Mouse (Mus musculus) adrenal gland, adult (tissue): ENCODE results near the gene Wipf2.

ENCODE experiments used
- DNase-seq, 2 experiments: peaks; one replicate each; pipeline ENCODE4 v3.0.0; 2022 to 2023; ENCODE audit warnings: low spot score in 1 of 2; ENCODE audit not compliant: inconsistent age in 2 of 2

Gene Wipf2

DNA sequence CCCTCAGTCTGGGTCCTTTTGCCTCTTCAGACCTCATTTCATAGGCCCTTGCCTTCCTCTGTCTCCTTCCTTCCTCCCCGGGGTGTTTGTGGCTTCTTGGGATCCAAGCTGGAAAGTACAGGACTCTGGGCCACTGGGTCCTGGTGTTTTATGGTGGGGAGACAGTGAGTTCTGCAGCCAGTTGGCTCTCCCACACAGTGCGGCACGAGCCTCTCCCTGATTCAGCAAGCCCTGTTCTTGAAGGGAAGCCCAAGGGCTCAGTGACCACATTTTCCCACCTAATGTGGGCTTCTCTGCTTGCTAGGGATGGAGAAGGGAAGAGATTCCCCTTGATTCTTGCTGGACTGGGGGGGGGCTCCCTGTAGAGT is 79.1 kb downstream of the Wipf2 start:
- DNase-seq, result peak in 1 of 2 experiments; percentile 52

DNA sequence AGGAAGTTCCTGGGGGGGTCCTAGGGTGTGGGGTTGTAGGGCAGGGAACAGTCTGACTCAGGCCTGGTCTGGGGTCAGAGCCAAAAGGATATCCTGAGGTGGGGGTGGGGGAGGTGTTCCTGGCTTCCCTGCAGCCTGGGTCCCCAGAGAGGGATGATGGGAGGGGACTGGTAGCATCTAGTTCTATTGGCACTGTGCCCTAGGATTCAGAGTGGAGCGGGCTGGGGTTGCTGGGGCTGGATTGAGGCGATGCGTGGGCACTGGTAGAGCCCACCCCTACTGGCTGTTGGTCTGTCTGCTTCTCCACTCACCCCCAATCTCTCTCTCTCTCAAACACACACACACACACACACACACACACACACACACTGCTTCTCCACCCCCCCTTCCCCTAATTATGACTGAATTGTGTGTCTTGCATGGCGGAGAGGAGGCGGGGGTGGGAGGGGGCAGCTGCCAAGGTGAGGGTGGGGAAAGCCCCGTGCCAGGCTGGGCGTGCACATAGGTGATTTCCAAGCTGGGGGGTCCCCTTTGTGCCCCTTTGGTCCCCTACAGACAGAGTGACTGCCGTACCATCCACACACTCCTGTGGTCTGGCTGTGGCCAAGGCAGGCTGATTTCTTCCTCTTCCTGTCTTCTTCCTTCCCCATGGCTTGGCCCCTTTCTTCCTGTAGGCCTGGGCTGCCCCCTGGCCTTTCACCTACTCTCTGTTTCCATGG is 79.6 kb downstream of the Wipf2 start:
- DNase-seq, result peak; percentile 55 to 62

- DNase-seq, result peak in 1 of 2 experiments; percentile 55
Measured at GRCm38 (mm10) chr11:98943741-98944461, 80.5 kb downstream of the Wipf2 start.

DNA sequence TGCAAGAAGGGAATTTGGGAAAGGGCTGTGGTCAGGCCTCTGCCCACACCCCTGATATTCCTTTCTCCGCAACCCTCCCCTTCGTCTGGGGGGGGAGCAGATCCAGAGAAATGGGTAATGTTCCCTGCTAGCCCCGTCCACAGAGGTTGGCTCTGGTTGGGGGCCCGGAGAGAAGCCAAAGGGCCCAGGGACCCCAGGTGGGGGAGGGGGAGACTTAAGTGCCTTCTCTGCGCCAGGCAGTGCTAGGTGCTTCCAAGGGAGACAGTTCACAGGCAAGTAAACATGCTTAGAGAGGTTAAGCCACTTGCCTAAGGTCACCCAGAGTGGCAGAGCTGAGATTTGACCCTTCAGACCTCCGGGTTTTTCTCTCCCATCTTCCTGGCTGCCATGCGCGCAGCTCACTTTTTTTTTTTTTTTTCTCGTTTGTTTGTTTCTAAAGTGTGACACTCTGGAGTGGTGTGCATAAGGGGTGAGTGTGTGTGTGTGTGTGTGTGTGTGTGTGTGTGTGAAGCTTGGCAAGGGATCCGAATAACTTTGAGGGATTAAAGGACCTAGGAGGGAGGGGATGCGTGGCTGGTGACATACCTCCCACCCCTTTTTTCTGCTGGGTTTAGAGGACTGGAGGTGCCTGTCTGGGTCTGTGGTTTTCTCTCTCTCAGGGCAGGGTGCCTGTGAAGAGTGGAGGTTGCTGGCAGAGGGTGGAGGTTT is 81.6 kb downstream of the Wipf2 start:
- peak in 1 of 2 experiments; percentile 57 for DNase-seq

DNA sequence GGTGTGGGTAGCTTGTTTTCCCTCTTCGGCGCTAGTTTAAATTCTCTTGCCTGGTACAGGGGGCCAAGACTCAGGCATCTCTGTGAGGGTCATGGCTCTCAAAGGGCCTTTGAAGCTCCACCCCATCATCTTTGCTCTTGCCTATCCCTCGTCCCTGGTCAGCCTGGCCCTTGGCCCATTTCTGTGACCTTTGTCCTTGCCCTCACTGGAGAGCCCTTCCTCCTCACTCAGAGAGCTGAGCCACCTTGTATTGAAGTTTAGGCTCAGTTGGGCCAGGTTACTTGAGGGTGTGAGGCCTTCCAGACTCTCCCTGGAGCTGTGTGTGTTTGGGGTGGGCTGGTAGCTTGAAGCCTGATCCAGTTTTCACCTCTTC is 82.2 kb downstream of the Wipf2 start:
- DNase-seq, result peak in 1 of 2 experiments; percentile 87

GRCm38 (mm10) chr11:98947969-98948569 is 84.6 kb downstream of the Wipf2 start:
- DNase-seq, result peak in 1 of 2 experiments; percentile 55

DNA sequence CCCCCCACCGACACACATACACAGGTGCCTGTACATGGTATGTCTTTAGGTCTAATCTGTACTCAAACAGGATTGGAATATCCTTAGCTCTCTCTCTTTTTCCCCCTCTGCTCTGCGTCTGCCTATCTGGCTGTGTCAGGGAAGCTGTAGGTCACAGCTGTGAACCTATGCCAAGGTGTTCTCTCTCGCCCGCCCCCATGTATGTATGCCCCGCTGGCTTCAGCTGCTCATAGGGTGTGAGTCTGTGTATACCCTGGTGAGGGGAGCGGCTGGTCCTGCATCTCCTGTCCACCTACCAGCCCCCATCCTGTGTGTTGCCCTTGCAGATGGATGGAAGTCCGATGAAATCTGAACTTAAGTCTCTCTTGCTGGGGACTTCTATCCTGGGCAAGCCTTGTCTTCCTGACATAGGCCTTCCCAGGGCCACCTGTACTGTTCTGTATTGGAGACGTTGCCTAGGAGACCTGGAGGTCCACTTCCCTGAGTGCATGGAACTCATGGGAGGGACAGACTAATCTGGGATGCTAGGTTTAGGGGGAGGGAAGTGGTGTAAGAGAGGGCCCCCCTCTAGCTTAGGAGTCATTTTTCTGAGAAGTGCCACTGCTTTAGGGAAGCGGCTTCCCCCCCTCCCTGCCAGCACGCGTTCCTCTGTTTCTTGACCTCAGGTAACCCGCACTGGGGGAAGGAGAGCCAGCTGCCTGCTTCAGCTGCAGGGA is 86.0 kb downstream of the Wipf2 start:
- DNase-seq, result peak in 1 of 2 experiments; percentile 59

DNA sequence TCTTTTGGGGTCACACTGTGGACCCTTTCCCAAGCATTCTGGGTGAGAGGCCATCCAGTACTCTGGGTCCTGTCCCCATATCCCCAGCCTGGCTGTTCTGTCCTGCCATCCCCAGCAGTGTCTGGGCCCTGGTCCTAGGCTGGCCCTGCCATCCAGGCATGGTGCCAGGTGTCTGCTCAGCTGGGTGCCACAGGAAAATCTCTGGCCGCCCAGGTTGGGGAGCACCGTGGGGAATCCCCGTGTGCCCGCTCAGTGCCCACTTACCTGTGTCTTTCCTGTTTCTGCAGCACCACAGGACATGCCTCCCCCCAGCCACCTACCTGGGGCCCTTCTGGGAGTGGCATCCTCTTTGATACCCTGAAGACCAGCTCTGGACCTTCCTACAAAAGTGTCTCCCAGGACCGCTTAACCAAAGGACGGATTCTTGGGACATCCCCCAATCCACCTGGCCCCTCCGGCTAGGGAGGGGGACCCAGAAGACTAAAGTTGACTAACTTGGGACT is 86.6 kb downstream of the Wipf2 start:
- DNase-seq, result peak in 1 of 2 experiments; percentile 60

DNA sequence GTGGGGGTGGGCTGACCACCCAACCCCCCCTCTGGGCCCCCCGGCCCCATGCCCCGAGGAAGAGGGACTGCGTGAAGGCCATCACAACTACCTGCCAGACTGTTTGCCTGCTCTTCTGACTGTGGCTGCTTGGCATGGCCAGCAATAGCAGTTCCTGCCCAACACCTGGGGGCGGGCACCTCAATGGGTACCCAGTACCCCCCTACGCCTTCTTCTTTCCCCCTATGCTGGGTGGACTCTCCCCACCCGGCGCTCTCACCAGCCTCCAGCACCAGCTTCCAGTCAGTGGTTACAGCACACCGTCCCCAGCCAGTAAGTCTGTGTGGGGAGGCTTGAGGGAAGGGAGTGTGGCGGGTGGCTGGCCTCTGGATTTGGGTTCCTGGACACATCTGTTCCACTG is 87.0 kb downstream of the Wipf2 start:
- DNase-seq, result peak in 1 of 2 experiments; percentile 46

GRCm38 (mm10) chr11:98951026-98951906 is 87.8 kb downstream of the Wipf2 start:
- peak in 1 of 2 experiments; percentile 83 for DNase-seq

- DNase-seq, result no peak
Measured at GRCm38 (mm10) chr11:98952111-98952510, 88.7 kb downstream of the Wipf2 start.

DNA sequence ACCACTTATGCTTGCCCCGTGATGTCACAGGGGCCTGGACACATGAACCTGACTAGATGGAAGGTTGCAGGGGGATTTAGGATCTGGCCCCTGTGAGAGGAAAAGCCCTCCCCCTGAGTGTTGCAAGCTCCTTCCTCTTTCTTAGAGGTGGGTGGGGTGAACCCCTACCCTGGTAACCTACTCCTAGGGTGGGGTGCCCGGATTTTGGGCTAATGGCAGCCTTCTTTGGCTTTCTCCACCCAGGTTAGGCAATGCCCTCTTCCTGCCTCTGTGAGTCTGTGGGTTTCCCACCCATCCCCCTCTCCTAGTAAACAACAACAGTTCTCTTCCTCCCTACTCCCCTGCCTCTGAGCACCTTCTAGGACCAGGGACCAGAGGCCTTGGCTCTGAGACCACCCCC is 89.3 kb downstream of the Wipf2 start:
- DNase-seq, result peak in 1 of 2 experiments; percentile 55

- DNase-seq, result peak in 1 of 2 experiments; percentile 63
Measured at GRCm38 (mm10) chr11:98953361-98953760, 89.9 kb downstream of the Wipf2 start.

- DNase-seq, result peak in 1 of 2 experiments; percentile 58
Measured at GRCm38 (mm10) chr11:98953835-98954320, 90.4 kb downstream of the Wipf2 start.

GRCm38 (mm10) chr11:98954373-98954772 is 90.9 kb downstream of the Wipf2 start:
- DNase-seq, result peak in 1 of 2 experiments; percentile 92
